Mouse (Mus musculus) liver, embryonic 12.5 days (tissue): ENCODE data around the gene Vmn2r78. TPM values are rescaled to one million over a fixed set of nuclear protein-coding genes. Genes with fewer than 3 reads are reported as not detected.
"Not testable (repeated sequence)": the region's sequence is repeated elsewhere in the genome, so short reads cannot be mapped to it uniquely, and the experiment has no call there.

Experiments used
- ATAC-seq: fragments of 200-750 bp; cut with Nextera tagmentation; 2 replicates; pipeline ENCODE4 v1.8.0; 2017; ENCODE audit warnings: moderate number of reproducible peaks, mild to moderate bottlenecking, moderate library complexity
- H3K27ac ChIP-seq: fragments of 300-500 bp; sonication (generic); 2 replicates; pipeline ENCODE4 v1.5.1; 2016; ENCODE audit warnings: mild to moderate bottlenecking
- H3K27me3 ChIP-seq: fragments of 300-500 bp; sonication (generic); replicated peaks from 2 replicates; pipeline ENCODE4 v1.6.1; 2016; ENCODE audit warnings: mild to moderate bottlenecking, moderate library complexity
- H3K36me3 ChIP-seq: fragments of 300-500 bp; sonication (generic); 2 replicates; pipeline ENCODE4 v1.6.1; 2016; ENCODE audit warnings: mild to moderate bottlenecking, moderate library complexity
- H3K4me1 ChIP-seq: fragments of 300-500 bp; sonication (generic); 2 replicates; pipeline ENCODE4 v1.6.1; 2016
- H3K4me2 ChIP-seq: fragments of 300-500 bp; sonication (generic); 2 replicates; pipeline ENCODE4 v1.6.1; 2016; ENCODE audit warnings: mild to moderate bottlenecking, moderate library complexity
- H3K4me3 ChIP-seq: fragments of 300-500 bp; sonication (generic); 2 replicates; pipeline ENCODE4 v1.5.1; 2016; ENCODE audit warnings: mild to moderate bottlenecking, moderate library complexity
- H3K9ac ChIP-seq: fragments of 300-500 bp; sonication (generic); 2 replicates; pipeline ENCODE4 v1.6.1; 2016; ENCODE audit warnings: mild to moderate bottlenecking, moderate library complexity
- H3K9me3 ChIP-seq: fragments of 300-500 bp; sonication (generic); replicated peaks from 2 replicates; pipeline ENCODE4 v1.6.1; 2016; ENCODE audit warnings: mild to moderate bottlenecking, moderate library complexity
- WGBS: fragments of 180-500 bp; shearing (Covaris S2); methylation state at CpG from one replicate; pipeline ENCODE4 v1.1.7; 2016; ENCODE audit not compliant: insufficient replicate concordance; 5-methylcytosine and 5-hydroxymethylcytosine counted together
- polyA plus RNA-seq: library from polyadenylated mRNA; unstranded; fragments of >200 nt; fragmentation: Nextera tagmentation; extraction: Ambion mirVana; gene quantifications from 2 replicates; pipeline ENCODE4 v1.2.1, GENCODE M21; 2016

Vmn2r78 gene
- polyA plus RNA-seq: not detected in 2 replicates

DNA sequence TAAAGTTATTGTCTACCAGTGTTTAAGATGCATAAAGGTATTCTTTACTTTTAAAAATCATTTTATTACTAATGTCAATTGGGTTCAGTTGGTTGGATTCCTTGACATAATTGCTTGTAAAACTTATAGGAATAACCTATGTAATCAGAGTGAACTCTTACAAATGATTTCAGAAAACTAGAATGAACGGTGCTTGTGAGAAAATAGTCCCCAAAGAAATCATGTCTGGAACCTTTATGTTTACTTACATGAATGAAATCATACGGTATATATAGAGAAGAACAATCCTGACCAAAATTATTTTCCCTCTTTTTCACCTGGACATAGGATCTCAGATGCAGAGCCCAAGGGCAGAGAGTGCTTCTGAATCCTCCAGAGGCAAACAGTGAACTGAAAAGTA lies at the start of gene Vmn2r78:
TSS of gene Vmn2r78 (plus strand) at position 301 of the 400 bp plus-strand sequence.
- not testable (repeated sequence) for H3K9me3 ChIP-seq, H3K27ac ChIP-seq, H3K36me3 ChIP-seq, H3K4me3 ChIP-seq, H3K27me3 ChIP-seq, H3K4me1 ChIP-seq, H3K4me2 ChIP-seq, ATAC-seq, H3K9ac ChIP-seq
- 67% methylated on average over 2 of the region's 2 CpGs for WGBS

DNA sequence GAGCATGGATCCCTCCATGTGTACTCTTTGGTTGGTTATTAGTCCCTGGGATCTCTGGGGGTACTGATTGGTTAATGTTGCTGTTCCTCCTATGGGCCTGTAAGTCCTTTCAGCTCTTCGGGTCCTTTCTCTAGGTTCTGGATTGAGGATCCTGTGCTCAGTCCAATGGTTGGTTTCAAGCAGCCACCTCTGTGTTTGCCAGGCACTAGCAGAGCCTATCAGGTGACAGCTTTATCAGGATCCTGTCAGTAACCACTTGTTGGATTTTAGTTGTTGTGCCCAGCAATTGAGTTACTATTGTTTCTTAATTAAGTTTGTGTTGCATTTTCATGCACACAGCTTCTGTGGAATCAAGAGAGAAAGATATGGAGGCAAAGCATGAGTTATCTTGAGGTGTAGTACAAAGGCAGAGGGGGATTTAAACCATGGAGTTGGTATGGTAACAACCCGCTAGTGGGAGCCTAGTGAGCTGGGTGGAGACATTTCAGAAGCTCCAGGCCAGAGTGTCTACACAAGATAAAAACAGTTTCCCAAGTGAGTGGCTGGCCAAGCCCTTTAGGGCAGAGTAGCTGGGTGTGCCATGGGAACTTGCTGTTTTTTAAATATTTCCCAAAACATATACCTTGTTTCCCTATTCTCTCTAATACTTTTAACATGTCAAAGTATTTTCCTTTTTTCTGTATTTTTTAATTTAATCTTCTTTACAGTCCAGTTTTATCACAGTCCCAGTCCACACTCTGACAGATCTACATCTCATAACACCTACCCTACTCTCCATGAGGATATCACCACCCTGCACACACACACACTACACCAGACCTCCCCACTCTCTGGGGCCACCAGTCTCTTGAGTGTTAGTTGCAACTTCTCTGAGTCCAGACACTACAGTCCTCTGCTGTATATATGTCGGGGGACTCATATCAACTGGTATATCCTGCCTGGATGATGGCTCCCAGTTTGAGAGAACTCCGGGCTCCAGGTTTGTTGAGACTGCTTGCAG lies 25.1 kb upstream of the Vmn2r78 start:
- Histone ChIP-seq H3K4me2 (peak overlapping the region; percentile 10; the same call in 1 of the 2 replicates), H3K4me1 (no peaks in the 10 kb centered on the region), H3K27ac (peak overlapping the region; percentile 54), H3K4me3 (peak overlapping the region; percentile 13; the same call in 1 of the 2 replicates), H3K36me3 (no peaks in the 10 kb centered on the region), H3K9me3 (no peaks in the 10 kb centered on the region), H3K27me3 (no peaks in the 10 kb centered on the region), H3K9ac (0 out of 2 replicates have a peak overlapping the region, but pooled peaks have one; percentile 17)
- 65% methylated on average over 4 of the region's 4 CpGs for WGBS
- ATAC-seq: peak; percentile 95

DNA sequence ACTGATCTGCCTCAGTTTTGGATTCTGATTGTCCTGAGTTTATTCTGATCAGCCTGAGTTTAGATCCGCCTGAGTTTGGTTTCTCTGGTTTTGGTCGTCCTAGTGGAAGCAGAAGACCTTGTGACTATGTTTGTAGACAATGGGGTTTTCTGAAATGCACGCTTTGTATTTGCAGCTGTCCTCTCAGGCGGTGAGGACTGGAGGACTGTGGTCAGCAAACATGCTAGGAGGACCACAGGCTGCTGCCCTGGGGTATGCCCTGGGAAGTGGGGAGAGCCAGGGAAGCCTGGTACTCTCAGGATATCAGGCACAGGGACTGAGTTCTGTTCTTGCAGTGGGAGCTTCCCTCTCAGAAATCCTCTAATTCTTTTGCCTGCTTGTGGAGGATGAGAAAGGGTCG lies 22.4 kb downstream of the Vmn2r78 start:
- Histone ChIP-seq H3K4me3 (no peak overlapping the region), H3K4me2 (no peak overlapping the region), H3K36me3 (no peaks in the 10 kb centered on the region), H3K27ac (no peak overlapping the region), H3K9ac (no peak overlapping the region), H3K9me3 (no peaks in the 10 kb centered on the region), H3K4me1 (no peaks in the 10 kb centered on the region), H3K27me3 (no peaks in the 10 kb centered on the region)
- no peak for ATAC-seq
- WGBS: 65% methylated on average over 5 of the region's 5 CpGs

- ATAC-seq: no peak
- Histone ChIP-seq H3K36me3 (no peaks in the 10 kb centered on the region), H3K4me1 (no peaks in the 10 kb centered on the region), H3K4me3 (no peak overlapping the region), H3K9ac (no peak overlapping the region), H3K27ac (no peak overlapping the region), H3K9me3 (no peaks in the 10 kb centered on the region), H3K27me3 (no peaks in the 10 kb centered on the region), H3K4me2 (no peak overlapping the region)
- WGBS: 27% methylated on average over 1 of the region's 1 CpGs
Measured at GRCm38 (mm10) chr7:86994700-86995099, 79.8 kb downstream of the Vmn2r78 start.

DNA sequence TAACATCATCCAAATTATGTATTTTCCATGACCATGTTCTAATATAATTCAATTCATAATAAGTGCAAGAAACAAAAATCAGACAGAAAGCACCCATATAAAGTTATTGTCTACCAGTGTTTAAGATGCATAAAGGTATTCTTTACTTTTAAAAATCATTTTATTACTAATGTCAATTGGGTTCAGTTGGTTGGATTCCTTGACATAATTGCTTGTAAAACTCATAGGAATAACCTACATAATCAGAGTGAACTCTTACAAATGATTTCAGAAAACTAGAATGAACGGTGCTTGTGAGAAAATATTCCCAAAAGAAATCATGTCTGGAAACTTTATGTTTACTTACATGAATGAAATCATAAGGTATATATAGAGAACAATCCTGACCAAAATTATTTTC lies 80.9 kb downstream of the Vmn2r78 start, which contains the start of gene Vmn2r79:
TSS of gene Vmn2r79 (plus strand) at position 301 of the 400 bp plus-strand sequence.
- not testable (repeated sequence) for ATAC-seq, H3K27me3 ChIP-seq, H3K36me3 ChIP-seq, H3K4me3 ChIP-seq, H3K9ac ChIP-seq, H3K9me3 ChIP-seq, H3K4me1 ChIP-seq, H3K27ac ChIP-seq, H3K4me2 ChIP-seq
- 59% methylated on average over 1 of the region's 1 CpGs for WGBS

Other genes with a start within 250 kb of the Vmn2r78 start
- gene Olfr292, start 226.8 kb upstream of the Vmn2r78 start, polyA plus RNA-seq: not detected in 2 replicates
- not detected in 2 replicates for gene Folh1, start 139.2 kb upstream of the Vmn2r78 start, polyA plus RNA-seq
- not detected in 2 replicates for gene Vmn2r77, start 120.1 kb upstream of the Vmn2r78 start, polyA plus RNA-seq
- not detected in 2 replicates for gene Vmn2r79, start 81.0 kb downstream of the Vmn2r78 start, polyA plus RNA-seq